Mouse (Mus musculus): ENCODE data around the gene Dio3. TPM values are rescaled to one million over a fixed set of nuclear protein-coding genes. Genes with fewer than 3 reads are reported as not detected.

Dio3 gene
- total RNA-seq, 2 experiments from 2014 or later, result 2.2 to 3.3 TPM

- DNase-seq (ENCODE audit: low spot score in 2 of 2), result no peak
Measured at GRCm38 (mm10) chr12:110298653-110299052, 19.8 kb downstream of the Dio3 start.

- DNase-seq (ENCODE audit: low spot score in 2 of 2), result no peak
Measured at GRCm38 (mm10) chr12:110319696-110320095, 40.8 kb downstream of the Dio3 start.

Small RNA genes lying within 50 kb of the gene (microRNA-seq; reads per million reads assigned to microRNA genes)
- 2.2 to 34.8 reads per million in 2 experiments for gene Mir1247

Other genes starting within 250 kb of the Dio3 start
- gene Ppp2r5c, start 168.1 kb downstream of the Dio3 start, total RNA-seq (2021), result 100 to 1,000 TPM; 247 to 251 TPM